Mouse (Mus musculus): ENCODE results near the gene Galnt10. TPM values are rescaled to one million over a fixed set of nuclear protein-coding genes. Genes with fewer than 3 reads are reported as not detected.
A peak's percentile ranks its signal among the peaks of the same experiment; 100 is the strongest.

Galnt10 gene
- polyA plus RNA-seq, 1 experiment from 2014 or later, result 18.4 TPM

GRCm38 (mm10) chr11:57645847-57646246, 605 bp downstream of the Galnt10 start:
- Histone ChIP-seq H3K27ac (no peak overlapping the region), H3K4me1 (replicated peaks; ENCODE audit: insufficient read depth, low read length) (0 out of 2 replicates have a peak, but pooled peaks cover 8% of the 10 kb centered on the region), H3K4me2 (ENCODE audit: low read length) (peak overlapping the region; percentile 96), H3K9me3 (replicated peaks; ENCODE audit: low read length) (no peaks in the 10 kb centered on the region), H3K27me3 (ENCODE audit: insufficient read depth, low read length) (no peaks in the 10 kb centered on the region), H3K9ac (ENCODE audit: low read depth, low read length) (peak overlapping the region; percentile 82), H3K36me3 (ENCODE audit: insufficient read depth, low read length) (no peaks in the 10 kb centered on the region), H3K4me3 (replicated peaks; ENCODE audit: low read depth, low read length) (peak overlapping the region; percentile 82)
- no peak for DNase-seq (ENCODE audit: low spot score)
- no peak for TF ChIP-seq CTCF (IDR thresholded peaks at IDR 0.05; ENCODE audit: low read depth)
- 25% methylated on average over 8 of the region's 8 CpGs for WGBS
- ATAC-seq (replicated peaks; ENCODE audit: low FRiP score, low read depth), result no peak

GRCm38 (mm10) chr11:57646416-57646815, 1.2 kb downstream of the Galnt10 start:
- no peak for DNase-seq (ENCODE audit: low spot score)
- Histone ChIP-seq H3K4me3 (replicated peaks; ENCODE audit: low read depth, low read length) (peak overlapping the region; percentile 82; the same call in 1 of the 2 replicates), H3K27me3 (ENCODE audit: insufficient read depth, low read length) (no peaks in the 10 kb centered on the region), H3K36me3 (ENCODE audit: insufficient read depth, low read length) (no peaks in the 10 kb centered on the region), H3K4me2 (ENCODE audit: low read length) (peak overlapping the region; percentile 96), H3K27ac (no peak overlapping the region), H3K4me1 (replicated peaks; ENCODE audit: insufficient read depth, low read length) (peaks cover 9% of the 10 kb centered on the region; the same call in 1 of the 2 replicates), H3K9me3 (replicated peaks; ENCODE audit: low read length) (no peaks in the 10 kb centered on the region), H3K9ac (ENCODE audit: low read depth, low read length) (no peak overlapping the region)
- WGBS, result 14% methylated on average over 1 of the region's 1 CpGs
- no peak for TF ChIP-seq CTCF (IDR thresholded peaks at IDR 0.05; ENCODE audit: low read depth)
- ATAC-seq (replicated peaks; ENCODE audit: low FRiP score, low read depth), result no peak

GRCm38 (mm10) chr11:57646940-57647339, 1.7 kb downstream of the Galnt10 start:
- Histone ChIP-seq H3K36me3 (ENCODE audit: insufficient read depth, low read length) (no peaks in the 10 kb centered on the region), H3K4me1 (replicated peaks; ENCODE audit: insufficient read depth, low read length) (peaks cover 14% of the 10 kb centered on the region; the same call in 1 of the 2 replicates), H3K4me2 (ENCODE audit: low read length) (peak overlapping the region; percentile 96), H3K9me3 (replicated peaks; ENCODE audit: low read length) (no peaks in the 10 kb centered on the region), H3K27ac (no peak overlapping the region), H3K9ac (ENCODE audit: low read depth, low read length) (no peak overlapping the region), H3K4me3 (replicated peaks; ENCODE audit: low read depth, low read length) (0 out of 2 replicates have a peak overlapping the region, but pooled peaks have one; percentile 82), H3K27me3 (ENCODE audit: insufficient read depth, low read length) (no peaks in the 10 kb centered on the region)
- no peak for TF ChIP-seq CTCF (IDR thresholded peaks at IDR 0.05; ENCODE audit: low read depth)
- whole genome bisulfite sequencing, result 52% methylated on average over 8 of the region's 8 CpGs
- no peak for DNase-seq (ENCODE audit: low spot score)
- no peak for ATAC-seq (replicated peaks; ENCODE audit: low FRiP score, low read depth)

- Histone ChIP-seq H3K4me2 (ENCODE audit: low read length) (peak overlapping the region; percentile 96; the same call in 1 of the 2 replicates), H3K27me3 (ENCODE audit: insufficient read depth, low read length) (no peaks in the 10 kb centered on the region), H3K9me3 (replicated peaks; ENCODE audit: low read length) (no peaks in the 10 kb centered on the region), H3K27ac (no peak overlapping the region), H3K4me1 (replicated peaks; ENCODE audit: insufficient read depth, low read length) (peaks cover 14% of the 10 kb centered on the region; the same call in 1 of the 2 replicates), H3K9ac (ENCODE audit: low read depth, low read length) (no peak overlapping the region), H3K36me3 (ENCODE audit: insufficient read depth, low read length) (no peaks in the 10 kb centered on the region), H3K4me3 (replicated peaks; ENCODE audit: low read depth, low read length) (no peak overlapping the region)
- 34% methylated on average over 5 of the region's 5 CpGs for WGBS
- TF ChIP-seq CTCF (IDR thresholded peaks at IDR 0.05; ENCODE audit: low read depth), result no peak
- DNase-seq (ENCODE audit: low spot score) (no peak), ATAC-seq (replicated peaks; ENCODE audit: low FRiP score, low read depth) (no peak)
These were observed 2.2 kb downstream of the Galnt10 start for GRCm38 (mm10) chr11:57647446-57647845.

- Histone ChIP-seq H3K9me3 (replicated peaks; ENCODE audit: low read length) (no peaks in the 10 kb centered on the region), H3K4me1 (replicated peaks; ENCODE audit: insufficient read depth, low read length) (peaks cover 14% of the 10 kb centered on the region; the same call in 1 of the 2 replicates), H3K9ac (ENCODE audit: low read depth, low read length) (no peak overlapping the region), H3K36me3 (ENCODE audit: insufficient read depth, low read length) (no peaks in the 10 kb centered on the region), H3K4me2 (ENCODE audit: low read length) (no peak overlapping the region), H3K27ac (no peak overlapping the region), H3K27me3 (ENCODE audit: insufficient read depth, low read length) (no peaks in the 10 kb centered on the region), H3K4me3 (replicated peaks; ENCODE audit: low read depth, low read length) (no peak overlapping the region)
- no peak for TF ChIP-seq CTCF (IDR thresholded peaks at IDR 0.05; ENCODE audit: low read depth)
- 92% methylated on average over 11 of the region's 11 CpGs for WGBS
- DNase-seq (ENCODE audit: low spot score) (no peak), ATAC-seq (replicated peaks; ENCODE audit: low FRiP score, low read depth) (no peak)
These were observed 3.1 kb downstream of the Galnt10 start for GRCm38 (mm10) chr11:57648196-57648800.

GRCm38 (mm10) chr11:57649269-57649668, 4.0 kb downstream of the Galnt10 start:
- ATAC-seq (replicated peaks; ENCODE audit: low FRiP score, low read depth) (no peak), DNase-seq (ENCODE audit: low spot score) (no peak)
- no peak overlapping the region for H3K9ac ChIP-seq (ENCODE audit: low read depth, low read length)
- H3K4me3 ChIP-seq (replicated peaks; ENCODE audit: low read depth, low read length), result no peak overlapping the region
- H3K4me2 ChIP-seq (ENCODE audit: low read length), result no peak overlapping the region
- peaks cover 18% of the 10 kb centered on the region; the same call in 1 of the 2 replicates for H3K4me1 ChIP-seq (replicated peaks; ENCODE audit: insufficient read depth, low read length)
- H3K27ac ChIP-seq, result no peak overlapping the region
- H3K9me3 ChIP-seq (replicated peaks; ENCODE audit: low read length), result no peaks in the 10 kb centered on the region
- no peaks in the 10 kb centered on the region for H3K27me3 ChIP-seq (ENCODE audit: insufficient read depth, low read length)
- no peak for TF ChIP-seq CTCF (IDR thresholded peaks at IDR 0.05; ENCODE audit: low read depth)
- no peaks in the 10 kb centered on the region for H3K36me3 ChIP-seq (ENCODE audit: insufficient read depth, low read length)
- 57% methylated on average over 4 of the region's 4 CpGs for WGBS
